Mouse (Mus musculus) adrenal gland, adult 10 weeks (tissue): ENCODE measurements around the gene Erp44. TPM values are rescaled to one million over a fixed set of nuclear protein-coding genes. Genes with fewer than 3 reads are reported as not detected.

ENCODE experiments used
- polyA plus RNA-seq: library from polyadenylated mRNA; stranded (reverse); fragments of 350-450 nt; fragmentation: Illumina TruSeq; extraction: RNeasy Lipid Tissue Mini Kit (QIAGEN cat#74804); gene quantifications from one replicate; pipeline ENCODE4 v1.2.3, GENCODE M21; 2014; ENCODE audit warnings: low read depth, low replicate concordance

Erp44 gene
- polyA plus RNA-seq: 230 TPM

GRCm38 (mm10) chr4:48279498-48280134, at the start of gene Erp44, which contains the start of gene Invs:
Erp44 (minus strand) TSS chr4:48279558.
Invs (plus strand) TSS chr4:48279760.

Other genes with a start within 250 kb of the Erp44 start
- gene Nr4a3, start 234.4 kb downstream of the Erp44 start, polyA plus RNA-seq: 79.9 TPM
- 78.4 TPM for gene Stx17, start 154.6 kb downstream of the Erp44 start, polyA plus RNA-seq
- 13.1 TPM for gene Invs, start 202 bp upstream of the Erp44 start, polyA plus RNA-seq
- 57.3 TPM for gene Tex10, start 193.9 kb upstream of the Erp44 start, polyA plus RNA-seq